In the genomic region with DNA sequence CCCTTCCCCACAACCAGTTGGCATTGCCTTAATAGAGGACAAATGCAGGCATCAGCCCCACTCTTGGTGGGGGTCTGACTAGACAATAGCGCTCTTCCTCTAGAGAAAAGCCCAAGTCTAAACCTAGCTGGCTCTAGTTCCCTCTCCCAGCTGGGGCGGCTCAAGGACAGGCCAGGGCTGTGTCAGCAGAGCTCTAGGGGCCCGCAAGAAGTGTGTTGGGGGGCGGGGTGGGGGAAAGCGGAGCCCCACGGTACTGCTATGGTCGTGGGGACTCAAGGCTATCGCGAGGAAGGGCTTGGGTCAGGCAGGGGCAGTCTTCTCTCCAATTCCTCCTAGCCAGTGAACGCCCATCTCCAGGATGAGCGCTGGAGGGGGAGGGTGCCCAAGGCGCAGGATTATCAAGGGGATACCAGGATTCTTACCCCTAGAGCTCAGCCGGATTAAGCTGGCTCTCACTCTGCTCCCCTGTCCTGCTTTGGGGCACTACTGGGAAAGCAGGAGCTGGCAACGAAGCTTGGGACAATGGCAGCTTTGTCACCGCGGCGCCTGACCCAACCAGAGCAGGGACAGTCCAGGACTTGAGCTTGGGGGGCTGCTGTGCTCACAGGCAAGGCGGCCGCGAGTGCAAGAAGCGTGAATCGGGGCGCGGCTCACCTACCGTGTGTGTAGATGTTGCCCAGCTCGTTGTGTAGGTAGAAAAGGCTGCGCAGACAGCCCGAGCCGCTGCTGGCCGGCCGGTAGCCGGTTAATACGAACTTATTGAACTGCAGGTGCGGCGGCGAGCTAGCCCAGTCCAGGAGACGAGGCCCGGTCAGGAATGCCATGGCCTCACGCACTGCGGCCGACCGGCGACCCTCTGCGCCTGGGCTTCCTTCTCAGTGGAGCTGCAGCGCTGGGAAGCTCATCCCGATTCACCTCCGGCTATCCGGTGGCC, we compare ENCODE assay signal across 7 mouse cellular contexts. TPM values are rescaled to one million over a fixed set of nuclear protein-coding genes. Genes with fewer than 3 reads are reported as not detected.
DNase-seq lines count a peak whose midpoint lies in the region; ATAC-seq and TF ChIP-seq lines count a peak whose summit lies in the region.

No protein-coding gene starts in this region.

- H3K4me3 ChIP-seq in spleen, adult 2 months (ENCODE audit: extremely low read depth, insufficient read depth, insufficient read length) = peak overlapping the region; percentile 63
- peak overlapping the region; percentile 82 for H3K4me3 ChIP-seq in forebrain, embryonic 16.5 days (replicated peaks; ENCODE audit: low read length)
- H3K4me3 ChIP-seq in midbrain, embryonic 16.5 days (ENCODE audit: low read depth, low read length) = peak overlapping the region; percentile 76

- DNase-seq in spleen, adult 2 months (ENCODE audit: low read depth in 1 of 2, low spot score in 2 of 2) = no peak
- no peak for DNase-seq in spleen, postnatal 36 days (ENCODE audit: low spot score in 2 of 2)
- DNase-seq in cerebellum, adult 9-11 months = peak; percentile 66
- peak; percentile 37 to 51 for DNase-seq in layer of hippocampus, postnatal 36 days
- no peak for DNase-seq in ovary, adult 18-20 months (ENCODE audit: low spot score)

- 5% methylated on average over 48 of the region's 48 CpGs for WGBS in spleen, adult 2 months
- under 1% methylated on average over 48 of the region's 48 CpGs for WGBS in forebrain, embryonic 16.5 days
- 1% methylated on average over 48 of the region's 48 CpGs for WGBS in midbrain, embryonic 16.5 days

- peak; percentile 32 for ATAC-seq in forebrain, embryonic 16.5 days
- peak; percentile 41 for ATAC-seq in midbrain, embryonic 16.5 days

- no peak for TF ChIP-seq CTCF in spleen, adult 2 months (IDR thresholded peaks at IDR 0.05; ENCODE audit: extremely low read depth, insufficient read depth, insufficient read length, insufficient replicate concordance)

- H3K36me3 ChIP-seq in spleen, adult 2 months (ENCODE audit: control insufficient read depth, insufficient read depth, low read length) = no peaks in the 10 kb centered on the region
- peaks cover 6% of the 10 kb centered on the region; the same call in 1 of the 2 replicates for H3K36me3 ChIP-seq in forebrain, embryonic 16.5 days (ENCODE audit: control insufficient read depth, insufficient read depth)
- H3K36me3 ChIP-seq in midbrain, embryonic 16.5 days (ENCODE audit: control insufficient read depth, insufficient read depth, low read length) = peaks cover 9% of the 10 kb centered on the region; the same call in 1 of the 2 replicates

- TF ChIP-seq POLR2A in spleen, adult 2 months (IDR thresholded peaks at IDR 0.05; ENCODE audit: low read depth, low read length) = no peak

- H3K9ac ChIP-seq in forebrain, embryonic 16.5 days (replicated peaks; ENCODE audit: low read depth, low read length) = peak overlapping the region; percentile 80
- H3K9ac ChIP-seq in midbrain, embryonic 16.5 days (ENCODE audit: low read depth, low read length) = peak overlapping the region; percentile 84

- peaks cover 20% of the 10 kb centered on the region for H3K27me3 ChIP-seq in spleen, adult 2 months (ENCODE audit: control insufficient read depth, insufficient read depth, low read length)
- peaks cover 38% of the 10 kb centered on the region for H3K27me3 ChIP-seq in forebrain, embryonic 16.5 days (replicated peaks; ENCODE audit: control insufficient read depth, insufficient read depth, low read length)
- peaks cover 35% of the 10 kb centered on the region for H3K27me3 ChIP-seq in midbrain, embryonic 16.5 days (ENCODE audit: control insufficient read depth, insufficient read depth, low read depth, low read length)

- no peaks in the 10 kb centered on the region for H3K9me3 ChIP-seq in forebrain, embryonic 16.5 days (ENCODE audit: control insufficient read depth, low read length)
- H3K9me3 ChIP-seq in midbrain, embryonic 16.5 days (replicated peaks; ENCODE audit: control insufficient read depth, low read length, poor library complexity, severe bottlenecking) = no peaks in the 10 kb centered on the region

- peak overlapping the region; percentile 96 for H3K4me2 ChIP-seq in forebrain, embryonic 16.5 days (ENCODE audit: low read length)
- H3K4me2 ChIP-seq in midbrain, embryonic 16.5 days (ENCODE audit: low read length) = peak overlapping the region; percentile 91

- no peak overlapping the region for H3K27ac ChIP-seq in spleen, adult 2 months (ENCODE audit: insufficient read depth, low read length)
- H3K27ac ChIP-seq in forebrain, embryonic 16.5 days (ENCODE audit: low read length) = peak overlapping the region; percentile 48
- H3K27ac ChIP-seq in midbrain, embryonic 16.5 days (ENCODE audit: low read length) = peak overlapping the region; percentile 80

- H3K4me1 ChIP-seq in spleen, adult 2 months (ENCODE audit: control insufficient read depth, insufficient read depth, insufficient read length) = peaks cover 17% of the 10 kb centered on the region
- peaks cover 33% of the 10 kb centered on the region for H3K4me1 ChIP-seq in forebrain, embryonic 16.5 days (replicated peaks; ENCODE audit: control insufficient read depth, insufficient read depth, low read length)
- peaks cover 25% of the 10 kb centered on the region for H3K4me1 ChIP-seq in midbrain, embryonic 16.5 days (ENCODE audit: control insufficient read depth, insufficient read depth, low read length)

RNA-seq across cellular contexts. Expression of a gene that starts 1.2 kb away (rescaled TPM):
- 13.8 and 22.0 TPM in 2 replicates for polyA plus RNA-seq in spleen, adult 2 months (2012; rRNA removed)
- 40.8 and 45.6 TPM in 2 replicates for polyA plus RNA-seq in forebrain, embryonic 16.5 days (2015; fragmentation: Nextera tagmentation; extraction: Ambion mirVana)
- 10 to 100 TPM; 50.8 to 55.4 TPM for total RNA-seq in layer of hippocampus, postnatal 36 days (2021)
- 70.9 and 75.7 TPM in 2 replicates for polyA plus RNA-seq in midbrain, embryonic 16.5 days (2015; fragmentation: Nextera tagmentation; extraction: Ambion mirVana)

RNA-seq across cellular contexts. Expression of a gene that starts 6.2 kb away (rescaled TPM):
- 0.65 and 0.92 TPM in 2 replicates for polyA plus RNA-seq in spleen, adult 2 months (2012; rRNA removed)
- polyA plus RNA-seq in forebrain, embryonic 16.5 days (2015; fragmentation: Nextera tagmentation; extraction: Ambion mirVana) = 0.41 and 1.0 TPM in 2 replicates
- total RNA-seq in layer of hippocampus, postnatal 36 days (2021) = under 1 TPM; 0.35 to 0.42 TPM
- polyA plus RNA-seq in midbrain, embryonic 16.5 days (2015; fragmentation: Nextera tagmentation; extraction: Ambion mirVana) = 1.6 and 1.8 TPM in 2 replicates

RNA-seq across cellular contexts. Expression of a gene that starts 13.3 kb away (rescaled TPM):
- 48.3 and 74.8 TPM in 2 replicates for polyA plus RNA-seq in spleen, adult 2 months (2012; rRNA removed)
- polyA plus RNA-seq in forebrain, embryonic 16.5 days (2015; fragmentation: Nextera tagmentation; extraction: Ambion mirVana) = 22.3 and 25.0 TPM in 2 replicates
- 1 to 10 TPM; 1.7 to 3.0 TPM for total RNA-seq in layer of hippocampus, postnatal 36 days (2021)
- 17.9 and 19.7 TPM in 2 replicates for polyA plus RNA-seq in midbrain, embryonic 16.5 days (2015; fragmentation: Nextera tagmentation; extraction: Ambion mirVana)

RNA-seq across cellular contexts. Expression of a gene that starts 16.9 kb away (rescaled TPM):
- polyA plus RNA-seq in spleen, adult 2 months (2012; rRNA removed) = not detected in 2 replicates
- polyA plus RNA-seq in forebrain, embryonic 16.5 days (2015; fragmentation: Nextera tagmentation; extraction: Ambion mirVana) = not detected in 2 replicates
- total RNA-seq in layer of hippocampus, postnatal 36 days (2021) = not detected
- polyA plus RNA-seq in midbrain, embryonic 16.5 days (2015; fragmentation: Nextera tagmentation; extraction: Ambion mirVana) = 0.07 and 0.19 TPM in 2 replicates

RNA-seq across cellular contexts. Expression of a gene that starts 31.9 kb away (rescaled TPM):
- 17.4 and 21.2 TPM in 2 replicates for polyA plus RNA-seq in spleen, adult 2 months (2012; rRNA removed)
- 151 and 156 TPM in 2 replicates for polyA plus RNA-seq in forebrain, embryonic 16.5 days (2015; fragmentation: Nextera tagmentation; extraction: Ambion mirVana)
- 100 to 1,000 TPM; 297 to 300 TPM for total RNA-seq in layer of hippocampus, postnatal 36 days (2021)
- 205 and 220 TPM in 2 replicates for polyA plus RNA-seq in midbrain, embryonic 16.5 days (2015; fragmentation: Nextera tagmentation; extraction: Ambion mirVana)

Comparison
In these comparisons a context has a peak if more than half of its experiments do, and no peak if none do; other contexts are left out.
1. DNase-seq: peak in cerebellum, adult 9-11 months (single experiment) and layer of hippocampus, postnatal 36 days (2 of 2); none in spleen, adult 2 months (0 of 2), spleen, postnatal 36 days (0 of 2) and ovary, adult 18-20 months (single experiment).
2. Peak in every context shown above with its lines, with median percentiles within 50 percentile points of each other: H3K4me3 ChIP-seq.